Mouse (Mus musculus): ENCODE measurements around the gene Fgfr2. TPM values are rescaled to one million over a fixed set of nuclear protein-coding genes. Genes with fewer than 3 reads are reported as not detected.
A peak's percentile ranks its signal among the peaks of the same experiment; 100 is the strongest.
"Not testable (repeated sequence)": the region's sequence is repeated elsewhere in the genome, so short reads cannot be mapped to it uniquely, and the experiment has no call there.

Fgfr2 gene
- polyA plus RNA-seq, 1 experiment from 2014 or later, result 169 TPM

DNA sequence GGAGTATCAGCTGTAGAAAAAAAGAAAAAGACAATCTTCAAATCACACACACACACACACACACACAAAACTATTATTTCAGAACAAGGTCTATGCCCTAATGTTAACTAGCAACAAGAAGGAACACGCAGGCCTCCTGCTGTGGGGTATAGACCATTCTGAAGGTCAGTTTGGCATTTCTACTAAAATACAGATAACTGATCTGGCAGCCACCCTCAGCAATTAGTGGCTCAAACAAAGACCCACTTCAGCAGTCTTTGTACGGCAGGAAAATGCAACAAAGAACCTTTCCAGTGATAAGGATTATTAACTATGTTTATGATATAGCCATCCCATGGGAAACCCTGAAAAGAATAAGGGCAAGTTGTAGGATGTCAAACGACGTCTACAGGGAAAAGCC, 2586.1 kb downstream of the Fgfr2 start:
- no peak overlapping the region for H3K27ac ChIP-seq (ENCODE audit: low read length)
- no peak overlapping the region for H3K4me3 ChIP-seq (ENCODE audit: low read depth, low read length)
- H3K9ac ChIP-seq (replicated peaks; ENCODE audit: low read depth, low read length), result no peak overlapping the region
- H3K9me3 ChIP-seq (ENCODE audit: control insufficient read depth, low read depth, low read length), result no peaks in the 10 kb centered on the region
- WGBS, result 76% methylated on average over 4 of the region's 4 CpGs
- no peaks in the 10 kb centered on the region for H3K4me1 ChIP-seq (ENCODE audit: control insufficient read depth, insufficient read depth, low read length)
- ATAC-seq (ENCODE audit: insufficient number of reproducible peaks, insufficient read depth, low FRiP score, low read depth), result no peak
- peaks cover 63% of the 10 kb centered on the region for H3K36me3 ChIP-seq (ENCODE audit: control insufficient read depth, insufficient read depth, low read length)
- H3K27me3 ChIP-seq (ENCODE audit: control insufficient read depth, insufficient read depth, low read length), result no peaks in the 10 kb centered on the region
- no peak overlapping the region for H3K4me2 ChIP-seq (replicated peaks; ENCODE audit: low read depth, low read length)

DNA sequence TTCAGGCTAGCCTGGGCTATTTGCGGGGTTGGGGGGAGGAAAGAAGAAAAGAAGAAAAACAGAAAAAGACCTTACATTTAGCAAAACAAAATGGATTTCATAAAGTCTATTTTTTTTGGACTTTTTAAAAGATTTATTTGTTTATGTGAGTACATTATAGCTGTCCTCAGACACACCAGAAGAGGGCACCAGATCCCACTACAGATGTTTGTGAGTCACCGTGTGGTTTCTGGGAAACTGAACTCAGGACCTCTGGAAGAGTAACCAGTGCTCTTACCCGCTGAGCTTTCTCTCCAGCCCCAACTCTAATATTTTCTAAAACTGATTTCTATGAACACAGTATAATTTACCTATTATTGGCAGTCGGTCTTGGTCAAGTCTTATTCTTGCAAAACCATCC, 2588.0 kb downstream of the Fgfr2 start:
- no peak for ATAC-seq (ENCODE audit: insufficient number of reproducible peaks, insufficient read depth, low FRiP score, low read depth)
- Histone ChIP-seq H3K4me3 (ENCODE audit: low read depth, low read length) (no peak overlapping the region), H3K36me3 (ENCODE audit: control insufficient read depth, insufficient read depth, low read length) (peaks cover 57% of the 10 kb centered on the region), H3K27me3 (ENCODE audit: control insufficient read depth, insufficient read depth, low read length) (no peaks in the 10 kb centered on the region), H3K4me2 (replicated peaks; ENCODE audit: low read depth, low read length) (no peak overlapping the region), H3K4me1 (ENCODE audit: control insufficient read depth, insufficient read depth, low read length) (no peaks in the 10 kb centered on the region), H3K27ac (ENCODE audit: low read length) (no peak overlapping the region), H3K9me3 (ENCODE audit: control insufficient read depth, low read depth, low read length) (no peaks in the 10 kb centered on the region), H3K9ac (replicated peaks; ENCODE audit: low read depth, low read length) (no peak overlapping the region)
- 91% methylated on average over 4 of the region's 4 CpGs for WGBS

DNA sequence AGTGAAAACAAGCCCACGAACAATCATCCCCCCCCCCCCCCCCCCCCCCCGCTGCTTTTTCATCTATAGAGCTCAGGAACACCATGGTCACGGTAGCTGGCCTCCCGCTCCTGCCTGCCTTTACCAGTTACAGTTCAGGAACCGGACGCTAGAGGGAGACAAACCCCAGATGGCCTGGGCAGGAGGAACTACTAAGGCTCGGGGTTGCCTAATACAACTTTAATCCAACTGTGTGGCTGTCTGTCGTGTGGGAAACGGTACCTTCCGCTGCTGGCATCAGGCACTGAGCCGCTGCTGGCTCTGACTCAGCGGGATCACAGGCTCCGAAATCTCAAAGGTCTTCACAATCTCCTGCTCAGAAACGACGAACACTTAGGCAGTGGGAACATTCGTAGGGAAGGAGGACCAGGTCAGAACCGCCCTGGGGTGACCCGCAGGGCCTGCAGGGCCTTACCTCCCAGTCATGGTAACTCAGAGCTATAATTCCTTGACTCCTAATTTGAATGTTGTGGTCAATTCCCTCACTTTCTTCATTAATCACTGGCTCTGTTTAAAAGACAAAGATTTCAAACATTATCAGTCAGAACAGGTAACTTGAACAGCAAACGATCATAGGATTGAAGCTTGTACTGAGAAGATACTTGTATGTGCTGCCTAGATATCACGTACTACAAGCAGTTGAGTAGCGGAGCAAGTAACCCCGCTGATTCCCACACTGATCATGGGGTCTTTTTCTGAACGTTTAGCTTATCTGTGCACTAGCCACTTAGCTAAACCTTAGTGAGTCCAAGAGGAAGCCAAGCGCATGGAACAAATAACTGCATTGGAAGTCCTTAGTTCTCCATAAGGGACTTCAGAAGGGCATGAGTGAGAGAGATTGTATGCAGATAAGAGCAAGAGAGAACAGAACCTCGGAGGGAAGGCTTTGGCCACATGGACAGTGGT, 2589.6 kb downstream of the Fgfr2 start:
- Histone ChIP-seq H3K9me3 (ENCODE audit: control insufficient read depth, low read depth, low read length) (no peaks in the 10 kb centered on the region), H3K4me1 (ENCODE audit: control insufficient read depth, insufficient read depth, low read length) (no peaks in the 10 kb centered on the region), H3K9ac (replicated peaks; ENCODE audit: low read depth, low read length) (no peak overlapping the region), H3K4me3 (ENCODE audit: low read depth, low read length) (no peak overlapping the region), H3K27ac (ENCODE audit: low read length) (no peak overlapping the region), H3K27me3 (ENCODE audit: control insufficient read depth, insufficient read depth, low read length) (no peaks in the 10 kb centered on the region), H3K4me2 (replicated peaks; ENCODE audit: low read depth, low read length) (no peak overlapping the region), H3K36me3 (ENCODE audit: control insufficient read depth, insufficient read depth, low read length) (peaks cover 43% of the 10 kb centered on the region)
- 51% methylated on average over 24 of the region's 25 CpGs for WGBS
- 0 out of 2 replicates have a peak, but pooled peaks have one; percentile 46 for ATAC-seq (ENCODE audit: insufficient number of reproducible peaks, insufficient read depth, low FRiP score, low read depth)

DNA sequence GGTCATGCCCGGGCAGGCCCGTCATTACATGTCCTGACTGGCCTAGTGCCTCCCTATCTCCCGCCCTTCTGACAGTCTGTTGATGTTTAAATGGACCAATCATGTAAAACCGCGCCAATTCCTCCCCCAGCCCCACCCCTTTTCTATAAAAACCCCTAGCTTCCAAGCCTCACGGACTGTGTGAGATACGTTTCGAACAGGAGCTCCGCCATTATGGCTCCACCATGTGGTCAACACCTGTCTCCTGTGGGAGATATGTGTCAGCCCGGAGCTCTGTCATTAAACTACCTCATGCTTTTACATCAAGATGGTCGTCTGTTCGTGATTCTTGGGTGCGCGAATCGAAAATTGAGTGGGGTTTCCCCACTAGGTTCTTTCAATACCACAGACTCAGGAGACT, 2592.0 kb downstream of the Fgfr2 start:
- ATAC-seq (ENCODE audit: insufficient number of reproducible peaks, insufficient read depth, low FRiP score, low read depth); H3K27me3 ChIP-seq (ENCODE audit: control insufficient read depth, insufficient read depth, low read length); H3K4me1 ChIP-seq (ENCODE audit: control insufficient read depth, insufficient read depth, low read length); H3K27ac ChIP-seq (ENCODE audit: low read length); H3K4me3 ChIP-seq (ENCODE audit: low read depth, low read length); H3K9me3 ChIP-seq (ENCODE audit: control insufficient read depth, low read depth, low read length); H3K9ac ChIP-seq (replicated peaks; ENCODE audit: low read depth, low read length); H3K4me2 ChIP-seq (replicated peaks; ENCODE audit: low read depth, low read length): not testable (repeated sequence)
- 94% methylated on average over 14 of the region's 15 CpGs for WGBS
- H3K36me3 ChIP-seq (ENCODE audit: control insufficient read depth, insufficient read depth, low read length), result peaks cover 27% of the 10 kb centered on the region

DNA sequence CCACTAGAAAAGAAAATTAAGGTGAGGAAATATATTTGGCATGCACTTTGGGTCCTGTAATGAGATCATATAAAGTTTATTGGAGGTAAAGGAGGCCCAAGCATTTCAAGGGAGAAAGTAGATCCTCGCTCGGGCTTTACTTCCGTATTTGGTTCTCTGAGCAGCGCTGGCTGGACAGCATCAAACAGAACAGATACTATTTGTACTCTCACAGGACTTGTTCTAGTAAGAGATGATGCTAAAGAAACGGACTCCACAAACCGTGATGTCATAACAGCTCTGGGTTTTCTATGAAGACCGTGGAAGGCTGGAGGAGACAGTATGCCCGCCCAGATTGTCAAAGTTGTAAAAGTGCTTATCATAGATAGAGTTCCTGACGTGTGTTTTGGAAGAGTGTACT, 2595.8 kb downstream of the Fgfr2 start:
- Histone ChIP-seq H3K4me1 (ENCODE audit: control insufficient read depth, insufficient read depth, low read length) (no peaks in the 10 kb centered on the region), H3K27me3 (ENCODE audit: control insufficient read depth, insufficient read depth, low read length) (no peaks in the 10 kb centered on the region), H3K27ac (ENCODE audit: low read length) (peak overlapping the region; percentile 33; the same call in 1 of the 2 replicates), H3K36me3 (ENCODE audit: control insufficient read depth, insufficient read depth, low read length) (peaks cover 7% of the 10 kb centered on the region), H3K4me2 (replicated peaks; ENCODE audit: low read depth, low read length) (no peak overlapping the region), H3K4me3 (ENCODE audit: low read depth, low read length) (no peak overlapping the region), H3K9me3 (ENCODE audit: control insufficient read depth, low read depth, low read length) (no peaks in the 10 kb centered on the region), H3K9ac (replicated peaks; ENCODE audit: low read depth, low read length) (no peak overlapping the region)
- 76% methylated on average over 9 of the region's 9 CpGs for WGBS
- ATAC-seq (ENCODE audit: insufficient number of reproducible peaks, insufficient read depth, low FRiP score, low read depth), result no peak

DNA sequence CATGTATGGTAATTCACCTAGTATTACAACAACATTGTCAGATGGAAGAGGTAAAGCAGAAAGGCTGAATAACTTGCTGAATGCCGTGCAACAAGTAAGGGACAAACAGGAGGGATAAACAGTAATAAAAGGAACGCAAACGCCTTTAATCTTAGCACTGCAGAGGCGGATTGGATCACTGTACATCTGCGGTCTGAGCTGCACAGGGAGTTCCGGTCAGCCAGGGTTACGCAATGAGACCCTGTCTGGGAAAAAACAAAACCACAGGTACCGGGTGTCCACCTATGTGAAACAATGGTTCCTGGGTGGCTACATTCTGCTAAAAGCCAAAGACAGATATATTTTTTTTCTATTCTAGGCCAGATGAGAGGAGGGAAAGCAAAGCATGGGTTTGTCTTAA, 2599.7 kb downstream of the Fgfr2 start:
- H3K9me3 ChIP-seq (ENCODE audit: control insufficient read depth, low read depth, low read length), result no peaks in the 10 kb centered on the region
- ATAC-seq (ENCODE audit: insufficient number of reproducible peaks, insufficient read depth, low FRiP score, low read depth), result no peak
- no peak overlapping the region for H3K27ac ChIP-seq (ENCODE audit: low read length)
- H3K27me3 ChIP-seq (ENCODE audit: control insufficient read depth, insufficient read depth, low read length), result no peaks in the 10 kb centered on the region
- no peaks in the 10 kb centered on the region for H3K36me3 ChIP-seq (ENCODE audit: control insufficient read depth, insufficient read depth, low read length)
- H3K4me2 ChIP-seq (replicated peaks; ENCODE audit: low read depth, low read length), result no peak overlapping the region
- H3K4me3 ChIP-seq (ENCODE audit: low read depth, low read length), result no peak overlapping the region
- 88% methylated on average over 8 of the region's 8 CpGs for WGBS
- H3K9ac ChIP-seq (replicated peaks; ENCODE audit: low read depth, low read length), result no peak overlapping the region
- 0 out of 2 replicates have a peak, but pooled peaks cover 3% of the 10 kb centered on the region for H3K4me1 ChIP-seq (ENCODE audit: control insufficient read depth, insufficient read depth, low read length)

DNA sequence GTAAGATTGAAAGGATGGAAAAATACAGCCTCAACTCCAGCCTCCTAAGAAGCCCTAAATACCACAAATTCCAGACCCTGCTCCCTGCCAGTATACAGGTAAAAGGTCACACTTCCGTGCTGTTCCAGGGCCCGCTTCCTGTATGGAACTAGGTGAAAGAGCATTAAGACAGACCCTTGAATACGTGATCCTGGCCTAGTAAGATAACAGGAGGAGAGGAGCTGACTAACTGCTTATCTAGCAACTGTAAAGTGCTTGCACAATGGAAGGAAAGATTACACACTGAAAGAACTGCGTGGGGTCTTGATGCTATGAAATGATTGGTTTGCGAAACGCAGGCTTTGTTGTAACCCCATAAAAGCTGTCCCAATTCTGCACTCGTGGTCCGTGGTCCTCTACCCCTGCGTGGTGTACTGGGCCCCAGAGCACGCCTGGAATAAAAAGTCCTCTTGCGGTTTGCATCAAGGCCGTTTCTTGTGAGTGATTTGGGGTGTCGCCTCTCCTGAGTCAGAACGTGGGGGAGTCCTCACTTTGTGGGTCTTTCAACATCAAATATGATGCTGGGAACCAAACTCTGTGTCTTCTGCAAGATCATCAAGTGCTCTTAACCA, 2602.2 kb downstream of the Fgfr2 start:
- Histone ChIP-seq H3K27me3 (ENCODE audit: control insufficient read depth, insufficient read depth, low read length) (no peaks in the 10 kb centered on the region), H3K27ac (ENCODE audit: low read length) (no peak overlapping the region), H3K9me3 (ENCODE audit: control insufficient read depth, low read depth, low read length) (no peaks in the 10 kb centered on the region), H3K4me3 (ENCODE audit: low read depth, low read length) (no peak overlapping the region), H3K9ac (replicated peaks; ENCODE audit: low read depth, low read length) (no peak overlapping the region), H3K36me3 (ENCODE audit: control insufficient read depth, insufficient read depth, low read length) (no peaks in the 10 kb centered on the region), H3K4me2 (replicated peaks; ENCODE audit: low read depth, low read length) (no peak overlapping the region), H3K4me1 (ENCODE audit: control insufficient read depth, insufficient read depth, low read length) (0 out of 2 replicates have a peak, but pooled peaks cover 5% of the 10 kb centered on the region)
- WGBS, result 81% methylated on average over 14 of the region's 14 CpGs
- no peak for ATAC-seq (ENCODE audit: insufficient number of reproducible peaks, insufficient read depth, low FRiP score, low read depth)

DNA sequence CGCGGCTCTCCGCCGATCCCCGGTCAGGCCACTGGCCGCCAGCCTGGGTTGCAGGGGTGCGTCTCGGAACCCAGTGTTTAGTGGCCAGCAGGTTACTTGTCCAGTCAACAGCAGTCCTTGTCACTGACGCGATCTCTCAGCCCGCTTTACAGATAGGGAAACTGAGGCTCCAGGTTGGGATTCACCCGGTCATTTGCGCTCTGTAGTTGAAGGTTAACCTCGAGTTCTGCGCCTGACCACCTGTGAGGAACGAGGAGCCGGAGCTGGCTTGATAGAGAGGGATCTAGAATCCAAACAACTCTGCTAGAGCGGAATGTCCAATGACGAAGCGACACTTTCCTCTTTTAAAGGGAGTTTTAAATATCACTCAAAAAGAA, 2603.1 kb downstream of the Fgfr2 start, which contains the start of gene Ate1:
TSS of gene Ate1 (minus strand) at position 321 of the 377 bp plus-strand sequence.
- Histone ChIP-seq H3K4me3 (ENCODE audit: low read depth, low read length) (peak within 1 kb of the TSS; percentile 83), H3K4me2 (replicated peaks; ENCODE audit: low read depth, low read length) (peak within 1 kb of the TSS; percentile 76), H3K27me3 (ENCODE audit: control insufficient read depth, insufficient read depth, low read length) (no peaks in the 10 kb centered on the region), H3K9ac (replicated peaks; ENCODE audit: low read depth, low read length) (peak within 1 kb of the TSS; percentile 87), H3K27ac (ENCODE audit: low read length) (peak within 1 kb of the TSS; percentile 98), H3K4me1 (ENCODE audit: control insufficient read depth, insufficient read depth, low read length) (0 out of 2 replicates have a peak, but pooled peaks cover 5% of the 10 kb centered on the region), H3K36me3 (ENCODE audit: control insufficient read depth, insufficient read depth, low read length) (no peaks in the 10 kb centered on the region), H3K9me3 (ENCODE audit: control insufficient read depth, low read depth, low read length) (no peaks in the 10 kb centered on the region)
- no peak for ATAC-seq (ENCODE audit: insufficient number of reproducible peaks, insufficient read depth, low FRiP score, low read depth)
- 16% methylated on average over 20 of the region's 20 CpGs for WGBS

Measured in stomach, embryonic 14.5 days (tissue).